Mouse (Mus musculus) embryonic facial prominence, embryonic 10.5 days (tissue): ENCODE data around the gene Dab1. TPM values are rescaled to one million over a fixed set of nuclear protein-coding genes. Genes with fewer than 3 reads are reported as not detected.

ENCODE experiments used
- DNase-seq: peaks from one replicate; pipeline ENCODE4 v3.0.0-alpha.2; 2017; ENCODE audit warnings: low spot score
- H3K27ac ChIP-seq: fragments of 300-500 bp; sonication (generic); replicated peaks from 2 replicates; pipeline ENCODE4 v1.5.1; 2016; ENCODE audit warnings: mild to moderate bottlenecking
- H3K27me3 ChIP-seq: fragments of 300-500 bp; sonication (generic); replicated peaks from 2 replicates; pipeline ENCODE4 v1.6.1; 2016; ENCODE audit warnings: low read depth, mild to moderate bottlenecking; ENCODE audit not compliant: poor library complexity, severe bottlenecking
- H3K36me3 ChIP-seq: fragments of 300-500 bp; sonication (generic); replicated peaks from 2 replicates; pipeline ENCODE4 v1.6.1; 2016; ENCODE audit warnings: mild to moderate bottlenecking, moderate library complexity
- H3K4me1 ChIP-seq: fragments of 300-500 bp; sonication (generic); 2 replicates; pipeline ENCODE4 v1.6.1; 2016
- H3K4me3 ChIP-seq: fragments of 300-500 bp; sonication (generic); 2 replicates; pipeline ENCODE4 v1.5.1; 2016; ENCODE audit warnings: mild to moderate bottlenecking, moderate library complexity
- H3K9me3 ChIP-seq: fragments of 300-500 bp; sonication (generic); 2 replicates; pipeline ENCODE4 v1.6.1; 2016; ENCODE audit warnings: mild to moderate bottlenecking
- WGBS: fragments of 180-500 bp; shearing (Covaris S2); methylation state at CpG from one replicate; pipeline ENCODE4 v1.1.7; 2016; 5-methylcytosine and 5-hydroxymethylcytosine counted together
- polyA plus RNA-seq: library from polyadenylated mRNA; unstranded; fragments of >200 nt; fragmentation: Nextera tagmentation; extraction: Ambion mirVana; gene quantifications from 2 replicates; pipeline ENCODE4 v1.2.1, GENCODE M21; 2016

The Dab1 gene
- polyA plus RNA-seq, 1 experiment from 2014 or later = 15.6 TPM

- H3K27me3 ChIP-seq = no peaks in the 10 kb centered on the region
- 87% methylated on average over 4 of the region's 4 CpGs for WGBS
- H3K36me3 ChIP-seq = no peaks in the 10 kb centered on the region
- DNase-seq = no peak
- H3K4me1 ChIP-seq = no peaks in the 10 kb centered on the region
- H3K9me3 ChIP-seq = no peaks in the 10 kb centered on the region
- no peak overlapping the region for H3K4me3 ChIP-seq
- H3K27ac ChIP-seq = no peak overlapping the region
Observed at GRCm38 (mm10) chr4:103706501-103706900, 87.3 kb downstream of the Dab1 start.

- no peak overlapping the region for H3K4me3 ChIP-seq
- WGBS = 68% methylated on average over 1 of the region's 1 CpGs
- H3K36me3 ChIP-seq = no peaks in the 10 kb centered on the region
- no peak overlapping the region for H3K27ac ChIP-seq
- H3K27me3 ChIP-seq = no peaks in the 10 kb centered on the region
- DNase-seq = no peak
- H3K9me3 ChIP-seq = no peaks in the 10 kb centered on the region
- H3K4me1 ChIP-seq = no peaks in the 10 kb centered on the region
Observed at GRCm38 (mm10) chr4:103707140-103707539, 88.0 kb downstream of the Dab1 start.

GRCm38 (mm10) chr4:103711353-103711752, 92.2 kb downstream of the Dab1 start:
- no peaks in the 10 kb centered on the region for H3K36me3 ChIP-seq
- no peak overlapping the region for H3K27ac ChIP-seq
- H3K9me3 ChIP-seq = no peaks in the 10 kb centered on the region
- 81% methylated on average over 6 of the region's 6 CpGs for WGBS
- no peak overlapping the region for H3K4me3 ChIP-seq
- no peaks in the 10 kb centered on the region for H3K27me3 ChIP-seq
- no peaks in the 10 kb centered on the region for H3K4me1 ChIP-seq
- no peak for DNase-seq

- WGBS = 77% methylated on average over 4 of the region's 4 CpGs
Observed at GRCm38 (mm10) chr4:103713921-103714320, 94.8 kb downstream of the Dab1 start.

GRCm38 (mm10) chr4:103714991-103715390, 95.8 kb downstream of the Dab1 start:
- no peaks in the 10 kb centered on the region for H3K9me3 ChIP-seq
- no peaks in the 10 kb centered on the region for H3K4me1 ChIP-seq
- 79% methylated on average over 7 of the region's 7 CpGs for WGBS
- no peak for DNase-seq
- H3K4me3 ChIP-seq = no peak overlapping the region
- no peaks in the 10 kb centered on the region for H3K27me3 ChIP-seq
- no peak overlapping the region for H3K27ac ChIP-seq
- H3K36me3 ChIP-seq = no peaks in the 10 kb centered on the region

More at GRCm38 (mm10) chr4:103713921-103714320, 94.8 kb downstream of the Dab1 start:
- Histone ChIP-seq H3K9me3 (no peaks in the 10 kb centered on the region), H3K36me3 (no peaks in the 10 kb centered on the region), H3K4me3 (no peak overlapping the region), H3K4me1 (no peaks in the 10 kb centered on the region), H3K27ac (no peak overlapping the region), H3K27me3 (no peaks in the 10 kb centered on the region)
- no peak for DNase-seq

GRCm38 (mm10) chr4:103715568-103715967, 96.4 kb downstream of the Dab1 start:
- Histone ChIP-seq H3K27me3 (no peaks in the 10 kb centered on the region), H3K4me3 (no peak overlapping the region), H3K9me3 (no peaks in the 10 kb centered on the region), H3K27ac (no peak overlapping the region), H3K36me3 (no peaks in the 10 kb centered on the region), H3K4me1 (no peaks in the 10 kb centered on the region)
- no peak for DNase-seq
- WGBS = 92% methylated on average over 4 of the region's 4 CpGs

GRCm38 (mm10) chr4:103722738-103723137, 103.6 kb downstream of the Dab1 start:
- Histone ChIP-seq H3K4me3 (no peak overlapping the region), H3K36me3 (no peaks in the 10 kb centered on the region), H3K27me3 (no peaks in the 10 kb centered on the region), H3K27ac (no peak overlapping the region), H3K9me3 (no peaks in the 10 kb centered on the region), H3K4me1 (no peaks in the 10 kb centered on the region)
- WGBS = 76% methylated on average over 1 of the region's 1 CpGs
- no peak for DNase-seq

- H3K27me3 ChIP-seq = no peaks in the 10 kb centered on the region
- no peaks in the 10 kb centered on the region for H3K9me3 ChIP-seq
- no peaks in the 10 kb centered on the region for H3K36me3 ChIP-seq
- no peaks in the 10 kb centered on the region for H3K4me1 ChIP-seq
- 90% methylated on average over 2 of the region's 2 CpGs for WGBS
- H3K4me3 ChIP-seq = no peak overlapping the region
- H3K27ac ChIP-seq = no peak overlapping the region
- DNase-seq = no peak
Observed at GRCm38 (mm10) chr4:103726486-103726885, 107.3 kb downstream of the Dab1 start.

GRCm38 (mm10) chr4:103737185-103737584, 118.0 kb downstream of the Dab1 start:
- Histone ChIP-seq H3K27me3 (no peaks in the 10 kb centered on the region), H3K9me3 (no peaks in the 10 kb centered on the region), H3K4me1 (no peaks in the 10 kb centered on the region), H3K4me3 (no peak overlapping the region), H3K27ac (no peak overlapping the region), H3K36me3 (no peaks in the 10 kb centered on the region)
- DNase-seq = no peak
- WGBS = 64% methylated on average over 6 of the region's 6 CpGs

- Histone ChIP-seq H3K9me3 (no peaks in the 10 kb centered on the region), H3K36me3 (no peaks in the 10 kb centered on the region), H3K4me3 (no peak overlapping the region), H3K27me3 (no peaks in the 10 kb centered on the region), H3K4me1 (peaks cover 4% of the 10 kb centered on the region; the same call in 1 of the 2 replicates), H3K27ac (no peak overlapping the region)
- DNase-seq = no peak
- 56% methylated on average over 4 of the region's 4 CpGs for WGBS
Observed at GRCm38 (mm10) chr4:103751249-103751855, 132.2 kb downstream of the Dab1 start.

- Histone ChIP-seq H3K36me3 (no peaks in the 10 kb centered on the region), H3K4me3 (no peak overlapping the region), H3K9me3 (no peaks in the 10 kb centered on the region), H3K27ac (no peak overlapping the region), H3K27me3 (no peaks in the 10 kb centered on the region), H3K4me1 (no peaks in the 10 kb centered on the region)
- DNase-seq = no peak
- WGBS = 83% methylated on average over 7 of the region's 7 CpGs
Observed at GRCm38 (mm10) chr4:103754561-103754960, 135.4 kb downstream of the Dab1 start.

GRCm38 (mm10) chr4:103757241-103757640, 138.1 kb downstream of the Dab1 start:
- WGBS = 78% methylated on average over 3 of the region's 3 CpGs
- no peak overlapping the region for H3K4me3 ChIP-seq
- no peaks in the 10 kb centered on the region for H3K9me3 ChIP-seq
- DNase-seq = no peak
- H3K4me1 ChIP-seq = 0 out of 2 replicates have a peak, but pooled peaks cover 2% of the 10 kb centered on the region
- H3K27me3 ChIP-seq = no peaks in the 10 kb centered on the region
- H3K27ac ChIP-seq = no peak overlapping the region
- no peaks in the 10 kb centered on the region for H3K36me3 ChIP-seq

- Histone ChIP-seq H3K4me1 (0 out of 2 replicates have a peak, but pooled peaks cover 2% of the 10 kb centered on the region), H3K36me3 (no peaks in the 10 kb centered on the region), H3K9me3 (no peaks in the 10 kb centered on the region), H3K4me3 (no peak overlapping the region), H3K27me3 (no peaks in the 10 kb centered on the region; the same call in 1 of the 2 replicates), H3K27ac (no peak overlapping the region)
- DNase-seq = no peak
- 90% methylated on average over 11 of the region's 11 CpGs for WGBS
Observed at GRCm38 (mm10) chr4:103762416-103762815, 143.3 kb downstream of the Dab1 start.
